Mouse (Mus musculus) erythroblast, embryonic 14.5 days (primary cell): Measurements from ENCODE around the gene Ms4a2.

Source experiments
- GATA1 ChIP-seq: IDR thresholded peaks from 2 replicates; pipeline ENCODE4 v1.6.1; 2012; ENCODE audit warnings: low read length, inconsistent platforms, mixed read lengths
- TAL1 ChIP-seq: IDR thresholded peaks from 3 replicates; pipeline ENCODE4 v1.6.1; 2012; ENCODE audit warnings: low read length, inconsistent platforms, mixed read lengths

DNA sequence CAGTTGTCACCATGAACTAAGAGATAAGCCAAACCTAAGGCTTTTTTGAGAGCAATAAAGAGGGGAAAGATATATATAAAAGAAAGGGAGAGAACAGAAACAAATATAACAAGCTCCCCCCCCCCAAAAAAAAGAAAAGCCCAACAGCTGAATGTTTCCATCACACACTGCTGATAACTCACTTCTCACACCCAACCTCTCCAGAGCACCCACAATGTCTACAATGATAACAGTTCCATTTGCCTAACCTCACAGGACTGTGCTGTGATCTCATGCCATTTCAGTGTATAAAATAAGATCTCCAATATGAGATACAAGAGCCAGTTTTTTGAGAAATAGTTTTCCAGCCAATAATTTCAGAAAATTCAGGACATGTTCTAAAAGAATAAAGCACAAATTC lies 5.5 kb downstream of the Ms4a2 start:
- TF ChIP-seq TAL1 (no peak), GATA1 (no peak)
